Comparison of ENCODE assay signal across 29 mouse cellular contexts in the genomic region with DNA sequence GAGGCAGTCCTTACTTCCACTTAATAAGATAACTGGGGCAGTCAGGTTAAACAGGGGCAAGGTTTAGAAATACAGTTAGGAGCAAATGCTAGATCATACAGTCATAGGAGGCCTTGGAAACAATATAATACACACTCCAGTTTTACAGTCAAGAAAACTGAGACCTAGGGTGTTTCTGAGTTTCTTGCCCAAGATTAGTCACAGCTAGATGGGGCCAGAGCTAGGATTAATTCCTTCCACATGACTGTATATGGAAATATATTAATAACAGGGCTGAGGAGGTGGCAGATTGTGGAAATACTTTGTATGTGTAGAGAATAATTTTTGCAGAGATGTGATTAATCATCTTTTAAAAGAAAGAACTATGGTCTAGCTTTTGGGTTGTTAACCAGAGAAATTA.
A peak's percentile ranks its signal among the peaks of the same experiment; 100 is the strongest.
DNase-seq lines count a peak whose midpoint lies in the region; ATAC-seq and TF ChIP-seq lines count a peak whose summit lies in the region.
"Had no signal": no experiment of that assay in that cellular context is flagged by ENCODE, and none has a peak within 500 bp of the region (broad histone marks: within the 10 kb centered on the region; RNA-seq: fewer than 3 reads in every experiment).

No protein-coding gene starts in this region.

- no peak overlapping the region for H3K4me3 ChIP-seq in intestine, postnatal 0 days (ENCODE audit: low read depth, low read length)
- no peak overlapping the region for H3K4me3 ChIP-seq in intestine, embryonic 16.5 days (ENCODE audit: low read length)
- H3K4me3 ChIP-seq in midbrain, postnatal 0 days (ENCODE audit: low read depth, low read length) = no peak overlapping the region
- H3K4me3 ChIP-seq in midbrain, embryonic 16.5 days (ENCODE audit: low read depth, low read length) = no peak overlapping the region
- no peak overlapping the region for H3K4me3 ChIP-seq in stomach, postnatal 0 days (ENCODE audit: low read depth, low read length)
- H3K4me3 ChIP-seq in hindbrain, embryonic 11.5 days (ENCODE audit: low read depth, low read length) = no peak overlapping the region
- H3K4me3 ChIP-seq: embryonic facial prominence, embryonic 12.5 days; embryonic facial prominence, embryonic 15.5 days; erythroblast, embryonic 14.5 days; forebrain, embryonic 15.5 days; heart, embryonic 12.5 days; heart, embryonic 15.5 days; hindbrain, embryonic 10.5 days; intestine, embryonic 15.5 days had no signal

- DNase-seq in midbrain, postnatal 0 days (ENCODE audit: low spot score) = no peak
- peak; percentile 41 for DNase-seq in adipocyte (ENCODE audit: low spot score)
- DNase-seq in stomach, postnatal 0 days (ENCODE audit: low spot score) = no peak
- no peak for DNase-seq in hindbrain, embryonic 11.5 days (ENCODE audit: low spot score)
- DNase-seq in neural tube, embryonic 10.5 days (ENCODE audit: extremely low spot score, low spot score) = no peak
- DNase-seq: adrenal gland, adult 2 months; adrenal gland, postnatal 14 days; cerebellum, adult 11 months; cerebellum, adult 2 months; cerebellum, adult 9-11 months; cerebellum, postnatal 25 days; gastrocnemius, postnatal 25 days; heart, adult 18-20 months; heart, postnatal 10 days; heart, postnatal 36 days had no signal

- 0 out of 2 replicates have a peak, but pooled peaks have one; percentile 8 for TF ChIP-seq CTCF in intestine, postnatal 0 days (IDR thresholded peaks at IDR 0.05; ENCODE audit: low read depth)
- TF ChIP-seq CTCF in midbrain, postnatal 0 days (IDR thresholded peaks at IDR 0.05) = peak; percentile 17; the same call in 1 of the 2 replicates
- peak; percentile 41 for TF ChIP-seq CTCF in stomach, postnatal 0 days (IDR thresholded peaks at IDR 0.05; ENCODE audit: low read depth)

- no peaks in the 10 kb centered on the region for H3K9me3 ChIP-seq in intestine, postnatal 0 days (ENCODE audit: control insufficient read depth)
- no peaks in the 10 kb centered on the region for H3K9me3 ChIP-seq in intestine, embryonic 16.5 days (ENCODE audit: control insufficient read depth, low read length)
- no peaks in the 10 kb centered on the region for H3K9me3 ChIP-seq in midbrain, postnatal 0 days (ENCODE audit: low read length)
- H3K9me3 ChIP-seq in midbrain, embryonic 16.5 days (replicated peaks; ENCODE audit: control insufficient read depth, low read length, poor library complexity, severe bottlenecking) = no peaks in the 10 kb centered on the region
- H3K9me3 ChIP-seq in stomach, postnatal 0 days (ENCODE audit: control insufficient read depth, low read length) = no peaks in the 10 kb centered on the region
- H3K9me3 ChIP-seq in hindbrain, embryonic 11.5 days (ENCODE audit: control insufficient read depth, low read length) = no peaks in the 10 kb centered on the region
- H3K9me3 ChIP-seq: embryonic facial prominence, embryonic 12.5 days; embryonic facial prominence, embryonic 15.5 days; forebrain, embryonic 15.5 days; heart, embryonic 12.5 days; heart, embryonic 15.5 days; hindbrain, embryonic 10.5 days; intestine, embryonic 15.5 days had no signal

- no peaks in the 10 kb centered on the region for H3K4me1 ChIP-seq in intestine, postnatal 0 days (replicated peaks; ENCODE audit: control insufficient read depth, insufficient read depth, low read length)
- H3K4me1 ChIP-seq in intestine, embryonic 16.5 days (ENCODE audit: control insufficient read depth, insufficient read depth, low read length) = no peaks in the 10 kb centered on the region
- H3K4me1 ChIP-seq in midbrain, postnatal 0 days (ENCODE audit: insufficient read depth, low read length) = no peaks in the 10 kb centered on the region
- H3K4me1 ChIP-seq in midbrain, embryonic 16.5 days (ENCODE audit: control insufficient read depth, insufficient read depth, low read length) = peaks cover 11% of the 10 kb centered on the region
- peaks cover 4% of the 10 kb centered on the region; the same call in 1 of the 2 replicates for H3K4me1 ChIP-seq in stomach, postnatal 0 days (replicated peaks; ENCODE audit: control insufficient read depth, insufficient read depth)
- H3K4me1 ChIP-seq in hindbrain, embryonic 11.5 days (replicated peaks; ENCODE audit: control insufficient read depth, insufficient read depth, low read length) = no peaks in the 10 kb centered on the region

- no peak for ATAC-seq in intestine, postnatal 0 days
- ATAC-seq in intestine, embryonic 16.5 days = no peak
- ATAC-seq in midbrain, postnatal 0 days (ENCODE audit: low FRiP score) = no peak
- no peak for ATAC-seq in midbrain, embryonic 16.5 days
- ATAC-seq in stomach, postnatal 0 days (ENCODE audit: low FRiP score, low TSS enrichment) = no peak
- no peak for ATAC-seq in hindbrain, embryonic 11.5 days (ENCODE audit: low FRiP score)
- ATAC-seq: CD4-positive, CD25-positive, alpha-beta regulatory T cell, adult 4 months; forebrain, embryonic 15.5 days; intestine, embryonic 15.5 days; Patski had no signal

- no peak overlapping the region for H3K9ac ChIP-seq in intestine, postnatal 0 days (ENCODE audit: low read depth, low read length)
- H3K9ac ChIP-seq in intestine, embryonic 16.5 days (ENCODE audit: low read depth, low read length) = no peak overlapping the region
- no peak overlapping the region for H3K9ac ChIP-seq in midbrain, postnatal 0 days (replicated peaks; ENCODE audit: low read length, poor library complexity, severe bottlenecking)
- H3K9ac ChIP-seq in midbrain, embryonic 16.5 days (ENCODE audit: low read depth, low read length) = no peak overlapping the region
- H3K9ac ChIP-seq in stomach, postnatal 0 days (ENCODE audit: low read length) = no peak overlapping the region
- no peak overlapping the region for H3K9ac ChIP-seq in hindbrain, embryonic 11.5 days (ENCODE audit: low read depth, low read length)
- H3K9ac ChIP-seq: embryonic facial prominence, embryonic 12.5 days; embryonic facial prominence, embryonic 15.5 days; forebrain, embryonic 15.5 days; heart, embryonic 12.5 days; heart, embryonic 15.5 days; hindbrain, embryonic 14.5 days; intestine, embryonic 15.5 days had no signal

- no peak for TF ChIP-seq EP300 in stomach, postnatal 0 days (optimal IDR thresholded peaks at IDR 0.05)

- no peaks in the 10 kb centered on the region for H3K27me3 ChIP-seq in intestine, postnatal 0 days (replicated peaks; ENCODE audit: control insufficient read depth, insufficient read depth, low read length)
- no peaks in the 10 kb centered on the region for H3K27me3 ChIP-seq in intestine, embryonic 16.5 days (replicated peaks; ENCODE audit: control insufficient read depth, insufficient read depth, low read length)
- no peaks in the 10 kb centered on the region for H3K27me3 ChIP-seq in midbrain, postnatal 0 days (ENCODE audit: insufficient read depth, low read length)
- H3K27me3 ChIP-seq in midbrain, embryonic 16.5 days (ENCODE audit: control insufficient read depth, insufficient read depth, low read depth, low read length) = no peaks in the 10 kb centered on the region
- no peaks in the 10 kb centered on the region for H3K27me3 ChIP-seq in stomach, postnatal 0 days (ENCODE audit: control insufficient read depth, insufficient read depth, low read length)
- no peaks in the 10 kb centered on the region for H3K27me3 ChIP-seq in hindbrain, embryonic 11.5 days (ENCODE audit: control insufficient read depth, insufficient read depth, low read length)
- H3K27me3 ChIP-seq: embryonic facial prominence, embryonic 12.5 days; embryonic facial prominence, embryonic 15.5 days; forebrain, embryonic 15.5 days; heart, embryonic 12.5 days; heart, embryonic 15.5 days; intestine, embryonic 15.5 days; Patski had no signal

- no peak overlapping the region for H3K4me2 ChIP-seq in intestine, postnatal 0 days (replicated peaks; ENCODE audit: low read depth)
- no peak overlapping the region for H3K4me2 ChIP-seq in intestine, embryonic 16.5 days (ENCODE audit: low read depth, low read length)
- no peak overlapping the region for H3K4me2 ChIP-seq in midbrain, postnatal 0 days (ENCODE audit: low read depth, low read length, poor library complexity, severe bottlenecking)
- no peak overlapping the region for H3K4me2 ChIP-seq in midbrain, embryonic 16.5 days (ENCODE audit: low read length)
- H3K4me2 ChIP-seq in stomach, postnatal 0 days (replicated peaks; ENCODE audit: low read depth) = no peak overlapping the region
- H3K4me2 ChIP-seq in hindbrain, embryonic 11.5 days (replicated peaks; ENCODE audit: low read depth, low read length) = no peak overlapping the region
- H3K4me2 ChIP-seq: embryonic facial prominence, embryonic 12.5 days; embryonic facial prominence, embryonic 15.5 days; forebrain, embryonic 15.5 days; heart, embryonic 12.5 days; heart, embryonic 15.5 days; hindbrain, embryonic 14.5 days; intestine, embryonic 15.5 days had no signal

- H3K27ac ChIP-seq in intestine, postnatal 0 days (ENCODE audit: low read depth, low read length) = no peak overlapping the region
- H3K27ac ChIP-seq in intestine, embryonic 16.5 days (ENCODE audit: low read length) = no peak overlapping the region
- H3K27ac ChIP-seq in midbrain, postnatal 0 days (ENCODE audit: low read depth, low read length) = no peak overlapping the region
- H3K27ac ChIP-seq in midbrain, embryonic 16.5 days (ENCODE audit: low read length) = no peak overlapping the region
- H3K27ac ChIP-seq in stomach, postnatal 0 days (replicated peaks) = no peak overlapping the region
- H3K27ac ChIP-seq in hindbrain, embryonic 11.5 days (ENCODE audit: low read depth, low read length) = no peak overlapping the region
- H3K27ac ChIP-seq: embryonic facial prominence, embryonic 12.5 days; embryonic facial prominence, embryonic 15.5 days; forebrain, embryonic 15.5 days; heart, embryonic 15.5 days; hindbrain, embryonic 10.5 days; hindbrain, embryonic 14.5 days; intestine, embryonic 15.5 days had no signal

- H3K36me3 ChIP-seq in intestine, postnatal 0 days (ENCODE audit: control insufficient read depth, insufficient read depth) = no peaks in the 10 kb centered on the region
- H3K36me3 ChIP-seq in intestine, embryonic 16.5 days (ENCODE audit: control insufficient read depth, insufficient read depth, low read length) = no peaks in the 10 kb centered on the region
- no peaks in the 10 kb centered on the region for H3K36me3 ChIP-seq in midbrain, postnatal 0 days (ENCODE audit: insufficient read depth, low read length)
- H3K36me3 ChIP-seq in midbrain, embryonic 16.5 days (ENCODE audit: control insufficient read depth, insufficient read depth, low read length) = no peaks in the 10 kb centered on the region
- H3K36me3 ChIP-seq in stomach, postnatal 0 days (ENCODE audit: control insufficient read depth, insufficient read depth, low read length) = no peaks in the 10 kb centered on the region
- no peaks in the 10 kb centered on the region for H3K36me3 ChIP-seq in hindbrain, embryonic 11.5 days (ENCODE audit: control insufficient read depth, insufficient read depth, low read length)
- H3K36me3 ChIP-seq: embryonic facial prominence, embryonic 12.5 days; embryonic facial prominence, embryonic 15.5 days; forebrain, embryonic 15.5 days; heart, embryonic 12.5 days; heart, embryonic 15.5 days; hindbrain, embryonic 10.5 days; intestine, embryonic 15.5 days had no signal
